Comparison of ENCODE assay signal across 8 mouse cellular contexts in genomic region chr15:103338829-103339165, GRCm38 (mm10). TPM values are rescaled to one million over a fixed set of nuclear protein-coding genes. Genes with fewer than 3 reads are reported as not detected.
A peak's percentile ranks its signal among the peaks of the same experiment; 100 is the strongest.
DNase-seq lines count a peak whose midpoint lies in the region; ATAC-seq lines count a peak whose summit lies in the region.

No protein-coding gene starts in this region.

- peaks cover 3% of the 10 kb centered on the region for H3K36me3 ChIP-seq in kidney, embryonic 15.5 days
- peaks cover 3% of the 10 kb centered on the region; the same call in 1 of the 2 replicates for H3K36me3 ChIP-seq in embryonic facial prominence, embryonic 12.5 days
- H3K36me3 ChIP-seq in hindbrain, embryonic 15.5 days, result no peaks in the 10 kb centered on the region
- no peaks in the 10 kb centered on the region for H3K36me3 ChIP-seq in midbrain, embryonic 14.5 days (ENCODE audit: control insufficient read depth, insufficient read depth, low read length)

- H3K9ac ChIP-seq in kidney, embryonic 15.5 days, result no peak overlapping the region
- H3K9ac ChIP-seq in embryonic facial prominence, embryonic 12.5 days, result no peak overlapping the region
- H3K9ac ChIP-seq in hindbrain, embryonic 15.5 days, result peak overlapping the region; percentile 64
- H3K9ac ChIP-seq in midbrain, embryonic 14.5 days (replicated peaks; ENCODE audit: low read length), result no peak overlapping the region

- peak overlapping the region; percentile 67; the same call in 1 of the 2 replicates for H3K4me3 ChIP-seq in kidney, embryonic 15.5 days (replicated peaks)
- peak overlapping the region; percentile 64 for H3K4me3 ChIP-seq in embryonic facial prominence, embryonic 12.5 days
- peak overlapping the region; percentile 69 for H3K4me3 ChIP-seq in hindbrain, embryonic 15.5 days
- peak overlapping the region; percentile 52 for H3K4me3 ChIP-seq in midbrain, embryonic 14.5 days (replicated peaks; ENCODE audit: low read depth, low read length)

- no peak for DNase-seq in kidney, postnatal 4 days
- DNase-seq in midbrain, embryonic 14.5 days, result no peak
- no peak for DNase-seq in frontal cortex, postnatal 36 days (ENCODE audit: low spot score in 2 of 2)
- DNase-seq in adrenal gland, adult 2 months, result no peak
- DNase-seq in layer of hippocampus, postnatal 25 days (ENCODE audit: extremely low spot score in 1 of 2, low spot score in 1 of 2), result no peak

- H3K27ac ChIP-seq in kidney, embryonic 15.5 days, result no peak overlapping the region
- no peak overlapping the region for H3K27ac ChIP-seq in embryonic facial prominence, embryonic 12.5 days
- H3K27ac ChIP-seq in hindbrain, embryonic 15.5 days (replicated peaks), result no peak overlapping the region
- no peak overlapping the region for H3K27ac ChIP-seq in midbrain, embryonic 14.5 days (replicated peaks; ENCODE audit: low read depth, low read length)

- peak overlapping the region; percentile 95 for H3K4me2 ChIP-seq in kidney, embryonic 15.5 days
- peak overlapping the region; percentile 83 for H3K4me2 ChIP-seq in embryonic facial prominence, embryonic 12.5 days (replicated peaks)
- H3K4me2 ChIP-seq in hindbrain, embryonic 15.5 days, result peak overlapping the region; percentile 80
- peak overlapping the region; percentile 59 for H3K4me2 ChIP-seq in midbrain, embryonic 14.5 days (ENCODE audit: low read length)

- 44% methylated on average over 4 of the region's 4 CpGs for WGBS in kidney, embryonic 15.5 days
- 36% methylated on average over 4 of the region's 4 CpGs for WGBS in embryonic facial prominence, embryonic 12.5 days
- 41% methylated on average over 4 of the region's 4 CpGs for WGBS in hindbrain, embryonic 15.5 days
- WGBS in midbrain, embryonic 14.5 days, result 35% methylated on average over 4 of the region's 4 CpGs

- ATAC-seq in kidney, embryonic 15.5 days (replicated peaks; ENCODE audit: low FRiP score), result no peak
- no peak for ATAC-seq in embryonic facial prominence, embryonic 12.5 days (ENCODE audit: insufficient number of reproducible peaks, insufficient read depth, low FRiP score, low TSS enrichment)
- no peak for ATAC-seq in hindbrain, embryonic 15.5 days (ENCODE audit: low FRiP score, low read depth)
- no peak for ATAC-seq in midbrain, embryonic 14.5 days (ENCODE audit: low FRiP score, low TSS enrichment)

- peaks cover 64% of the 10 kb centered on the region for H3K27me3 ChIP-seq in kidney, embryonic 15.5 days
- peaks cover 19% of the 10 kb centered on the region for H3K27me3 ChIP-seq in embryonic facial prominence, embryonic 12.5 days
- no peaks in the 10 kb centered on the region for H3K27me3 ChIP-seq in hindbrain, embryonic 15.5 days
- peaks cover 7% of the 10 kb centered on the region; the same call in 1 of the 2 replicates for H3K27me3 ChIP-seq in midbrain, embryonic 14.5 days (ENCODE audit: control insufficient read depth, insufficient read depth, low read length)

- H3K4me1 ChIP-seq in kidney, embryonic 15.5 days, result peaks cover 57% of the 10 kb centered on the region
- H3K4me1 ChIP-seq in embryonic facial prominence, embryonic 12.5 days, result peaks cover 61% of the 10 kb centered on the region
- H3K4me1 ChIP-seq in hindbrain, embryonic 15.5 days (replicated peaks), result peaks cover 37% of the 10 kb centered on the region
- peaks cover 13% of the 10 kb centered on the region for H3K4me1 ChIP-seq in midbrain, embryonic 14.5 days (ENCODE audit: control insufficient read depth, insufficient read depth, low read length)

- no peaks in the 10 kb centered on the region for H3K9me3 ChIP-seq in kidney, embryonic 15.5 days (replicated peaks)
- no peaks in the 10 kb centered on the region for H3K9me3 ChIP-seq in embryonic facial prominence, embryonic 12.5 days
- no peaks in the 10 kb centered on the region for H3K9me3 ChIP-seq in hindbrain, embryonic 15.5 days
- H3K9me3 ChIP-seq in midbrain, embryonic 14.5 days (ENCODE audit: control insufficient read depth, low read length), result no peaks in the 10 kb centered on the region

RNA-seq across cellular contexts. Expression of gene Zfp385a, which starts 1.1 kb away (rescaled TPM):
- 12.5 and 14.4 TPM in 2 replicates for polyA plus RNA-seq in kidney, embryonic 15.5 days (2015; fragmentation: Nextera tagmentation; extraction: Ambion mirVana)
- 12.6 and 14.5 TPM in 2 replicates for polyA plus RNA-seq in embryonic facial prominence, embryonic 12.5 days (2016; fragmentation: Nextera tagmentation; extraction: Ambion mirVana)
- polyA plus RNA-seq in hindbrain, embryonic 15.5 days (2015; fragmentation: Nextera tagmentation; extraction: Ambion mirVana), result 22.6 and 26.6 TPM in 2 replicates
- 18.3 and 20.9 TPM in 2 replicates for polyA plus RNA-seq in midbrain, embryonic 14.5 days (2014; fragmentation: Nextera tagmentation; extraction: Ambion mirVana)
- total RNA-seq in adrenal gland, adult 2 months (2021), result 10 to 100 TPM; 10.1 to 18.3 TPM
- 16.7 and 17.1 TPM in 2 replicates for polyA plus RNA-seq in adrenal gland, adult 2 months (2012; rRNA removed)
- total RNA-seq in layer of hippocampus, postnatal 25 days (2021), result 10 to 100 TPM; 40.7 to 45.0 TPM

RNA-seq across cellular contexts. Expression of gene Itga5, which starts 27.8 kb away (rescaled TPM):
- polyA plus RNA-seq in kidney, embryonic 15.5 days (2015; fragmentation: Nextera tagmentation; extraction: Ambion mirVana), result 32.8 and 41.3 TPM in 2 replicates
- polyA plus RNA-seq in embryonic facial prominence, embryonic 12.5 days (2016; fragmentation: Nextera tagmentation; extraction: Ambion mirVana), result 49.4 and 50.9 TPM in 2 replicates
- polyA plus RNA-seq in hindbrain, embryonic 15.5 days (2015; fragmentation: Nextera tagmentation; extraction: Ambion mirVana), result 7.4 and 7.9 TPM in 2 replicates
- 3.5 and 6.4 TPM in 2 replicates for polyA plus RNA-seq in midbrain, embryonic 14.5 days (2014; fragmentation: Nextera tagmentation; extraction: Ambion mirVana)
- total RNA-seq in adrenal gland, adult 2 months (2021), result 10 to 100 TPM; 28.4 to 36.0 TPM
- 28.5 and 33.7 TPM in 2 replicates for polyA plus RNA-seq in adrenal gland, adult 2 months (2012; rRNA removed)
- 1 to 10 TPM; 1.4 to 2.4 TPM for total RNA-seq in layer of hippocampus, postnatal 25 days (2021)

RNA-seq across cellular contexts. Expression of gene Gpr84, which starts 28.4 kb away (rescaled TPM):
- polyA plus RNA-seq in kidney, embryonic 15.5 days (2015; fragmentation: Nextera tagmentation; extraction: Ambion mirVana), result 0.42 and 0.48 TPM in 2 replicates
- polyA plus RNA-seq in embryonic facial prominence, embryonic 12.5 days (2016; fragmentation: Nextera tagmentation; extraction: Ambion mirVana), result 0.47 and 0.67 TPM in 2 replicates
- polyA plus RNA-seq in hindbrain, embryonic 15.5 days (2015; fragmentation: Nextera tagmentation; extraction: Ambion mirVana), result 0.41 and 0.44 TPM in 2 replicates
- 0.16 and 0.26 TPM in 2 replicates for polyA plus RNA-seq in midbrain, embryonic 14.5 days (2014; fragmentation: Nextera tagmentation; extraction: Ambion mirVana)
- total RNA-seq in adrenal gland, adult 2 months (2021), result not detected
- 0.09 and 0.15 TPM in 2 replicates for polyA plus RNA-seq in adrenal gland, adult 2 months (2012; rRNA removed)
- total RNA-seq in layer of hippocampus, postnatal 25 days (2021), result 1 to 10 TPM in 1 of 2 experiments, under 1 TPM in 1; 0.66 to 1.1 TPM
